Mouse (Mus musculus): ENCODE data around the gene Lmo2. TPM values are rescaled to one million over a fixed set of nuclear protein-coding genes. Genes with fewer than 3 reads are reported as not detected.

The Lmo2 gene
- 28.5 and 30.2 TPM in 2 replicates for total RNA-seq (2021)
- long read RNA-seq, experiment 1, transcript Lmo2-203 (4 exons, 1,654 nt) = minor isoform, 18 of 58 reads
- long read RNA-seq, experiment 1, transcript Lmo2-202 (3 exons, 1,706 nt) = major isoform, 28 of 58 reads
- long read RNA-seq, experiment 1, transcript Lmo2-204 (4 exons, 848 nt) = minor isoform, 7 of 58 reads
- long read RNA-seq, experiment 1, partial matches to known transcripts = 3 of 58 reads
- long read RNA-seq, experiment 1, other reads (novel, unspliced or antisense) = 2 of 58 reads
- long read RNA-seq, experiment 2, transcript Lmo2-203 (4 exons, 1,654 nt) = major isoform, 14 of 29 reads
- long read RNA-seq, experiment 2, transcript Lmo2-204 (4 exons, 848 nt) = minor isoform, 6 of 29 reads
- long read RNA-seq, experiment 2, partial matches to known transcripts = 0 of 29 reads
- long read RNA-seq, experiment 2, other reads (novel, unspliced or antisense) = 4 of 29 reads

DNA sequence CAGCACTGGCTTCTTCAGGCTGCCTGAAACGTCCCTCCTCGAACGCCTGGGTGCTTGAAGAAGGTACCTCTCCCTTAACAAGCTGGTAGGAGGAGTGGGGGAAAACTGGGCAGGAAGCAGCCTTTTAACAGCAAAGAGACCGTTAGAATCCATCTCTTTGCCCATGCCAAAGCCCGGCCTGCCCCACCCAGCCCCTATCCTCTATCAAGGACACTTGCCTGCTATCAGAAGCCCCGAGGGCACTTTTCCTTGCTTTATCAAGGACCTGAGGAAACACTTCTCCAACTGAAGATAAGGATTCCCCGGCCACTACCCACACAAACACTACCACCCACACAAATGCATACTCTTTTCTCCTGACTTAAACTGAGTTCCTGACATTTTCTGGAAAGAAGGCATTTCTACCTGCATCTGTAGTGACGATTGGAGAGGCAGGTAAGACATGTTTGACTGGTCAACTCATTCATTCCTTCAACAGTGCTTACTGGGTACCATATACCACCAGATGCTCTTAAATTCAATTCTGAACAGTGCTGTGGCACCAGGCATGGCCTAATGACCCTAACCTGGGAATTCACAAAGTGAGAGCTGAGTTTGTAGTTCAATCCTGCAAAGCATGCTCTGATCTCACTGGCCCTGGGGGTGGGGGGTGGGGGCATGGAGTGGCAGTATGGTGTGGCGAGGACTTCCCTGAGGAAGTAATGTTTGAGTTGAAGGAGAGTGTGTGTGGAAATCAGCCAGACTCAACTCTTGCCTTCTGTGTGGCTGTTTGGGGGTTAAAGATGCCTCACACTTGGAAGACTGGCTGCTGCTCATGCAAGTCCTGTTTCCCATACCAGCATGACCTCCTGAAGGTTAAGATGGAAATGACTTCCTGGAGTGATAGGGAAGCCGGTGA, at the start of gene Lmo2:
Lmo2 (plus strand) TSS at position 338 of the 898 bp plus-strand sequence.
- DNase-seq = no peak

DNA sequence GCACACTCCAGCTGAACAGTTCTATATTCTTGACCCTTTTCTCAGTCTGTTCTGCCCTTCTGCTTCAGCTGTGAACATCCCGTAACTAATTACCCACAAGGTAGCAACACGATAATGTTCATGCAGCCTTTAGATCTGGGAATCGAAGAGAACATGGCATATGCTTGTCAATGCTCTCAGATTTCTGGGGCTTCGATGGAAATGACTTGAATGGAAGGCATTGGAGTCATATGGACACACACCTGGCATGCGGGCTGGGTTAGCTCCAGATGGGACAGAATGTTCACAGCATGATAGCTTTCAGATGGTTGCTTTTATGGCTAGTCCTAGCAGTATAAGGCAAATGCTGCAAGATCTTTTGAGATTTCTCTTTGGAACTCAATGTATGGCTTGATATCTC, 47.2 kb upstream of the Lmo2 start:
- no peak for DNase-seq

DNA sequence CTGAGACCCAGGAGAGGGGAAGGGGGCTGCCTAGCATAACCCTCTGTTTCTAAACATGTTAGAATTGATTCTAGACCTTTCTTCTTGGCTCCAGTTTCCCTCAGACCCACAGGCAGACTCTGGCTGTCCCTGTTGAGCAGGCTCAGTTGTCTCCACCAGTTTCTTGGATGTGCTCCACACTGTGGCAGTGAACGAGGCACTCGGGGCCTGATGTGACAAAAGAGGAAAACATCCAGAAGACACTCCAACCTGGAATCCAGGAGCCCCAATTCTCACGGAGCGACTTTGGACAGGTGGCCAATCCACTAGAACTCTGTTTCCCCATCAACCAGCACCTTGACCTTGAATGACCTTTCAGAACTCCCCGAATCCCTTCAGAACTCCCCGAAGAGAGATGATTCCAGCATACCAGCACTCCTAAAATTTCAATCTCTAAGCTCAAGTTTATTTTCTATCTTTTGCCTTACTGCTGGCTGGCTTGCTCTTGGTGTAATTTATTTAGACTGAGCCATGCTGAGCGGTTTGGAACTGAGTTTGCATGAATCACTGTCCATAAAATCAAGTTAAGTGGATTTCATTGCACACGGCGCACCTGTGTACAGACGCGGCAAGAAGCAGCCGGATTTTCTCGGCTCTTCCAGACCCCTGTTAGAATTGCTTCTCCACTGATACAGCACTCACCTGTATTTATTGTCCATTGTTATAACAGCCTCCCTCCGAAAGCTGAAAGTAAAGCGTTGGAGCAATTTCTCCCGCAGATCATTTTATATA, 45.1 kb upstream of the Lmo2 start:
- DNase-seq = no peak

DNA sequence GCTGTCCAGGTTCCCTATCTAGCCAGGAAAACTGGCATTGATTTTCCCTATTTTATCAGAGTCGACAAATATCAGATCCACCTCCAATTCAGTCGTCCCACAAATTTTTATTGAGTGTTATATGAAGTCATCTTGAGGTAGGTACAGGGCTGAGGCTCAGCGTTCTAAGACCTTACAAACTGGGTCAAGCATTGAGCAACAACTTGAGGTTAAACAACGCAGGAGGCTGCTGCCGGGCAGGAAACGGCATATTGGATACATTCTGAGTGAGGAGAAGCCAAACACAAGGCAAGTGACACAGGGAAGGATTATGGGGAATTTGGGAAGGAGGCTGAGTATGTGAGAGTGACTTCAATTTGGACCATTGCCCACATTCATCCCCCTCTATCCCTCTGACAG, 44.5 kb upstream of the Lmo2 start:
- no peak for DNase-seq

DNA sequence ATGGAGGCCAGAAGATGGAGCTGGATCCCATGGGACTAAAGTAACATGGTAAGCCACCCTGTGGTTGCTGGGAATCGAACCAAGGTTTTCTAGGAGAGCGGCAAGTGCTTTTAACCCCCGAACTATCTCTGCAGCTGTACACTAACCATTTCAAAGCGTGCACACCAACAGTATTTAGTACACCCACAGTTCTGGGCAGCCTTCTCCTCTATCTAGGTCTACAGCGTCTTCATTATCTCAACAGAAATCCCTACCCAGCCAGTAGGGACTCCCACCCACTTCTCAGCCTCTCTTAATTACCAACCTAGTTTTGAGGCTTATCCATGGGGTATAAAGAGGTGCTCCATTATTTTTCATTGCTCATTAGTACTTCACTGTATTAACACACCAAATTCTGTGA, 41.7 kb upstream of the Lmo2 start:
- DNase-seq = no peak

DNA sequence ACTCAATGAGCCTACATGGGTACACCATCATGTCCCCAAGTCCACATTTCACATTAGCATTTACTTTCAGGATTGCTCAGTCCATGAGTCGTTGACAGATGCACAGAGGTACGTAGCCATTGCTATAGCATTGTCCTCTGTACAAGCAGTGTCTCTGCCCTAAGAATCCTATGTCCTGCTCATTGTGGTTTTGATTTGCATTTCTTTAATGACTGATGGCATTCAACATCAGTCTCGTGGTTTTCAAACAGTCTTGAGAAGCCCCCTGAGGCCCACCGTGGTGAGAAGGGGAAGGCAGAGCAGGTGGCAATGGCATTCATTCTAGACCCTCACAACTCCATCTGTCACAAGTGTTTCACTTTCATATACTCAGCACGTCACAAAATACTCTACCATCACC, 40.4 kb upstream of the Lmo2 start:
- no peak for DNase-seq

DNA sequence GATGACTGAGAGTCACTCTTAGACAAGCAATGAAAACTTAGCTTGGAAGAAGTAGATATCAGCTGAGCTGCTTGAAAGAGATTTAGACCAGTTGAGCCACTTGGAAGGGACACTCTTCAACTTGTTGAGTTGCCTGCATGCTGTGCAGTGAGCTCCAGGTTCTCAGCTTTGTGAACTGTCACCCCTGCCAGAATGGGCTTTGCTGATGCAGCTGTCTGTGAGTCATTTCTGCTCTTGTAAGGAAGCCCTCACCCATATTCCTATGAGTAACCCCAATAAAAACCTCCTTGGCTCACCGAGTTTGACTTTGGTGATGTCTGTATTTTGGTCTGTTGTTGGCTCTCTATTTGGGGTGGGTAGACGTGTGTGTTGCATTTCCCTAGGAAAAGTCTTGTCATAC, 39.4 kb upstream of the Lmo2 start:
- DNase-seq = no peak

DNA sequence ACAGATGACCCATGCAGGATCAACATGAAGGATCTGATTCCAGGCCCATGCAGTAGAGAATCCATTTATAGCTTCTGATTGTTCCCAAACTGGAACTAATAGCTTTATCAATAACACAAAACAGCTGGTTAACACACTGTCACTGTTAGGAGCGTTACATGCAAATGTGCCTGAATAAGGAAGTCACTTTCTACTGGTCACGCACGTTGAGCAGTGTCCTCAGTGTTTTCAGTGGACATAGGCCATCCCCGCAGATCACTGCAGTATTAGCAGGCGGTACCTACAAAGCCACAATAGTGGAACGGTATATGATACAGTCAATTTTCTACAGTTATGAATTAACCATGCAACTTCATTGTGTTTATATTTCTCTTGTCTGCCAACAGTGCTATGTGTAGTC, 38.3 kb upstream of the Lmo2 start:
- no peak for DNase-seq

DNA sequence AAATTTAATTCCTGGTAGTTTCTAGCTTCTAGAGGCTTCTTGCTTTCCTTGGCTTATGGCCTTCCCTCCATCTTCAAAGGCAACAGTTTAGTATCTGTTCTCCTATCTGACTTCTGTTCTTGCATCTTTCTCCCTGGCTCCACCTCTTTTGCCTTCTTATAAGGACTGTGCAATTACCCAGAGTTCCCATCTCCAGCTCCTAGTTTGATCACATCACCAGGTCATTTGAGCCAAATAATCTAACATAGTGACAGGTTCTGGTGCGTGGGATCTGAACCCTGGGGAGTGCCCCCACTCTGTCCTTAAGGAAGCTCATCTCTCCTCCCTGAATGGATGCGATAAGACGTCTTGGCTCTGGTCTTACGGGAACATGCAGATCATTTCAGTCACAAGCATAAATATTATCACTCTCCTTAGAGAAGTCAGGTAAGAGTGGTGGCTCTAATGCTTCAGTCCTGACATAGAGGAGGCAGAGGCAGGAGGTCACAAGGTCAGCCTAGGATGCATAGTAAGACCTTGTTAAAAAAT, 31.1 kb upstream of the Lmo2 start:
- no peak for DNase-seq

DNA sequence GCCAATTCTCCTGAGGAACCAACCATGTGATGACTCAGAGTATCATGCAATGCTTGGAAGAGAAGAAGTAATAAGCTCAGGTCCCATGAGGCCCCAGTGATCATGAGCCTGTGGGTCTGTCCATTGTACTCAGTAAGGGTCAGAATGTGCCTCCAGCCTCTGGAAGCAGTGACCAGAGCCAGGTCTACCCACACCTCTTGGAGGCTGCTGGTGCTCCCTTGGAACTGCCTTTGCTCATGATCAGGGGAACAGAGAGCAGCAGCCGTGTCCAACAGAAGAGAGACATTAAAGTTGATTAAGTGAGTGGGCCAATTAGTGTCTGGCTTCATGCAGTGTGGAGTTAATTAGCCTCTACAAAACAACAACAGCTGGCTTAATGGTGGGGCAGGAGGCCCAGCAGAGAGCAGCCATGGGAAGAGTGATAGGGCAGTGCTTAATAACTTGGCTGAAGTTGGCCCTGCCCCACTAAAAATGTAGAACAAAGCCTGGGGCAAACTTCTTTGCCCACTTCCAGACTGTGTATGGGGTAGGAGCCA, 30.1 kb upstream of the Lmo2 start:
- DNase-seq = peak; percentile 13

DNA sequence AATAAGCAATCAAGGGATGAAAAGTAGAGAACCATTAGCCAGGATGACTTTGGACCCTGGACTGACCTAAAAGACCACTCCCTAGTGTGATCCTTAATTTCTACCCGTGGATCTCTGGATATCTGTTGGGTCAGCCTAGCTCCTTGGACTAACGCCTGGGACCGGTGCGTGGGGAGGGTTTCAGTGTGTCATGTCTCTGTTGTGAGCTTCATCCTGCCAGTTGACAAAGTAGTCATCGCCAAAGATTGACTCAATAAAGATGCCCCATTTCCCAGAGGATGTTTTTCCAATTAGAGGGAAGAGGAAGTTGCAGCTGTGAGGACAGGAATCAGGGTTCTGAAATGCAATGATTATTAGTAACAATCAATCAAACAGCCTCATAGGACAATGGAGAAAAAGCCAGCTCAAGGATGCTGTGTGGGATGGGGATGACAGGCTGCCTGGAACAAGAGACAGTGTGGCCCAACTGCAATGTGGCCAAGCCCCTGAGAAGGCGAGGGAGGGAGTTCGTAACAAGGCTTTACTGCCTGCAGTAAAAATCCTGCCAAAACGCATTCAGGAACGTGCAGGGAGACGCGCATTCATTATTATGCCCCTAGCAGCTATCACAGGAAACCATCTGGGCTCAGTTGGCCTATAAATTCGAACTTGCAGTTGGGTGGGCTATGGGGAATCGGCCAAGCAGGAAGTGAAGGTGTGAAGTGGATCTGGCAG, 27.3 kb upstream of the Lmo2 start:
- no peak for DNase-seq

DNA sequence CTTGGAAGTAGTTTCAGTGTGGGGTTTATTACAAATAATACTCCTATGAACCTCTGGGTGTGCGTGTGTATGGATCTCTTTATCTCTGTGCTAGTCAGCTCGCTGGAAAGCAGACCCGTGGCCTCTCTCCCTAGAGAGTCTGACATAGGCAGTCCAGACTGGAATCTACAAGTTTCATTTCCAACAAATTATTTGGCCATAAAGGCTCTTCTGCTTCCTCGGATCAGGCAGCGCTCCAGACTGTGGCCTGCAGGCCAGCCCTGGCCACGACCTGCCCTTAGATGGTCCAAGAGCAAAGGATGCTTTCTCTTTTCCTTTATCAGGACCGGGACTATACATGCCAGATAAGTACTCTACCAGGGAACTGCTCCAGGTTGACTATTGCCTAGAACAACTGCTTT, 26.3 kb upstream of the Lmo2 start:
- peak; percentile 20 for DNase-seq

DNA sequence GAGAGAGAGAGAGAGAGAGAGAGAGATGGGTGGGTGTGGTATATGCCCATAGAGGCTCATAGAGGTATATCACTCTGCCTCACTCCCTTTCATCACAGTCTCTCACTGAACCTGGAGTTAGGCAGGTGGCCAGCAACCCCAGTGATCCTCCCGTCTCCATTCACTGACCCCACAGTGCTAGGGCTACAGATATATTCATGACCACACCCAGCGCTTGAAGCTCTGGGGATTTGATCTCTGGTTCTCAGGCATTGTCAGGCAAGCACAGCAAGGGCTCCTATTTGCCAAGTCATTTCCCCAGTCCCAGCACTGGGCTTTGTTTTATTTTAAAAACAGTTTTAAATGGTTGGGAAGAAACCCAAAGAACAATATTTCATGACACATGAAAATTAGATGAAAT, 25.8 kb upstream of the Lmo2 start:
- no peak for DNase-seq

DNA sequence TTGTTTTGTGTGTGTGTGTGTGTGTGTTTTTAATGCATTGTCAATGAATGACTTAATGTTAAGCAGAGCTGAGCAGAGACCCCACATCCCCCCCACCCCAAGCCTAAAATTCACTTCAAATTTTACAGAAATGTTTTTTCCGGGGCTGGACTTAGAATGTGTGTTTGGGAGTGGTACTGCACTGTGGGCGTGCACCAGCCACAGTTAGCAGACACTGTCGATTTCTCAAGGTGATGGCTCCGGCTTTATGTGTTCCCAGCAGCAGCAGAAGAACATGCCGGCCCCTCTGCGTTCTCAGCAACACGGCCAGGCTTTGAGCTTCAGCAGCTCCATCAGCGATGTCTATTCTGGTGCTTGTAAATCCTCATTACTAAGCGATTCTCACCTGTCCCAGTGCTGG, 25.3 kb upstream of the Lmo2 start:
- DNase-seq = no peak

DNA sequence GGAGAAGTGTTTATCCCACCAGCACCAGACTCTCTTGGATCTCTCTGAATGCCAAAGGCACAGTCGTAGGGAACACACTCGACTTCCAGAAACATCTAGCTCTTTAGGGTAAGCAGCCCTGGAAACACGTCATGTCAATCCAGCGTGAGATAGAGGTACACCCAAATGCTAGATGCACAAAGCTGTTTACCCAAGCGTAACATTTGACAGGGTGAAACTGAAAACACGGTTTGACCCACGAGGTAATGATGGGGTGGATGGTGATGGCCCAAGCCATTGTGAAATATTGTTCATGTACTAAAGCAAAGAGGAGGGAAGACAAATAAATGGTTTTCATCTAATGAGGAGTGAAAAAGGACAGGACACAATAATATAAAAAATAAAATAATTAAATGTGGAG, 23.5 kb upstream of the Lmo2 start:
- no peak for DNase-seq

DNA sequence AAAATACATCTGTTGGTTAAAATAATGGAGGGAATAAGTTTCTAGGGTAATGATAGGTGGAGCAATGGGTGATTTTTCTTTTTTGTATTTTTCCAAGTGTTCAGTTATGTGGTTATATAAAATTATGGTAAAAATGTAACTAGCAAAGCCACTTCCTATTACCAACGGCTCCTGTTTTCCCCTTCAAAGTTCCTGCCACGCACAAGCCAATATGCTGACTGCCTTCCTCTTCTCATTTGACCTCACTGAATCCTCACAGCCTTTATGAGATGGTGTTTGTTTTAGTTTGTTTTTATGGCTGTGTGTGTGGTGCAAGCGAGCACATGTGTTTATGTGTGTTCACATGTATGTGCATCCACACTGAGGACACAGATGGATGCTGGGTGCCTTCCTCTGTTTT, 23.1 kb upstream of the Lmo2 start:
- no peak for DNase-seq

DNA sequence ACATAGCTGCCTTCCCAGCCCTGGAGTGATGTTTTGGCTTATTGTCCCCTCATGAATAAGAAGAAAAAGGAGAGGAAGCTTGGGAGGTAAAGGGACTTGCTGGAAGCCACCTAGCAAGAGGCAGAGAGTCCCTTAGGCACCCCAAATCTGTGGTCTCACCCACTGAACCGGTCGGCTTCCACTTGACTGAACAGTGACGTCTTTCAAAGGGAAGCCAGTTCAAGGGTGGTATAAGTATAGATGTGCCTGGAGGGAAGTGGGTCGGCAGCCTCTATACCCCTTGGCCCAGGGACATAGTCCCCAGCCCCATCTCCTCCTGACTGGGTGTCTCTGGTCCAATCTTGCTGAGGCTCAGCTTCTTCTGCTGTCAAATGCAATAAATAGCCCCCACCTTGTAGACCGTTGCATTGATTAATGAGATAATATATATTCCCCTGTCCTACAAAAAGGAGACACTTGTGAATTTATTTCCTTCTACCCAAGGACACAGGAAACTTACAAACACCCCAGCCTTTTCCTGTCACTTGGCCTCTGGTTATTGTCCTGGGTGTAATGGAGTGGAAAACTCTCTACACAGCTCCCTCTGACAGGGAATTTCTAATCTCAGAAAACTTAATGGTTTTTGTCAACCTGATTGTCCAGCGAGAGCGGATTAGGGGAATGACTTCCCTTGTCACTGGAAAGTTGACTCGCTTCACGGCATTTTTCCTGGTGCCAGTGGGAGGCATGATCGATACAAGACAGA, 21.9 kb upstream of the Lmo2 start:
- DNase-seq = no peak

DNA sequence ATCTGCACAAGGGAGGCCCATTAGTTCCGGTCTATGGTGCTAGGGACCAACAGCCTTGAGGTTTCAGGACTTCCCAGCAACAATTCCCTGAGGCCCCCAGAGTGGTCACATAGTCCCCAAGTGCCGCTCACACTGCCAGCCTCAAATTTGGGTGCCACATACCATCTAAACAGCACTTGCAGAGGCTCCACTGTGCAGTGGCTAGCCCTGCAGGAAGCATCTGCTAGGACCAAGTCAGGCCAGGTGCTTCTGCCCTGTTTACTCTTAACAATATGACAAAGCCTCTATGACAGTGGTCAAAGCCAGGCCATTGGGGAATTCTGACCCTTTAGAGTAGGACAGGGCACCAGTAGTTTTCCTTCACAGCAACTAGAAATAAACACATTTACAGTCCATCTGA, 21.1 kb upstream of the Lmo2 start:
- DNase-seq = no peak

DNA sequence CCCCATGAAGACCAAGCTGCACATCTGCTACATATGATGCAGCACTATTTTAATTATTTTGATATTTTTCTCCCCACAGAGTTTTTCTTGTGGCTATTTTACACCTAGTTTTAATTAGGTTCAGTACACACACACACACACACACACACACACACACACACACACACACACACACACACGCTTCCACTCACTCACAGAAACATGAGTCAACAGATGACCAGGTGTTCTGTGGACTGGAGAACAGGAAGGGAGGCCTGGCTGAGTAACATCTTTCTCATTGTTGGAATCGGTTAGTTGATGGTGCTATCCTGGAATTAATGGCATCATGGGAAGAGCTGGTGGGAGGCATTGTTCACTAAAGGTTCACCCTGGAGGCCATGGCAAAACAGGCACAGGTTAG, 20.1 kb upstream of the Lmo2 start:
- no peak for DNase-seq

DNA sequence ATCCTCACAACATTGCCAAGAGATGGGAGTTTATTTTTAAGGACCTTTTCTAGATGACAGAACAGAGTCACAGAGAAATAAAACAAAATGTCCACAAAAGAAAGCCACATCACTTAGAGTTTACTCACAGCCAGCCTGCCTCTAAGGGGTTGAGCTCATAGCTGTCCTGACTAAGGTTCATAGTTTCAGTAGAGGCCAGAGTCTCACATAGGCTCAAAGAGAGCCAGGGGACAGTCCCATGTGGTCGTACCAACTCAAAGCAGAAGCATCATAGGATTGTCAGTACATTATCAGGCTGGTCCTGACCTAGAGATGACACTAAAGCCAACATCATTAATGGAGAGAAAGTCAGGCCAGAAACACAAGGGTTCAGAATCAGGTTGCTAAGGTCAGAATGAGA, 19.2 kb upstream of the Lmo2 start:
- no peak for DNase-seq

DNA sequence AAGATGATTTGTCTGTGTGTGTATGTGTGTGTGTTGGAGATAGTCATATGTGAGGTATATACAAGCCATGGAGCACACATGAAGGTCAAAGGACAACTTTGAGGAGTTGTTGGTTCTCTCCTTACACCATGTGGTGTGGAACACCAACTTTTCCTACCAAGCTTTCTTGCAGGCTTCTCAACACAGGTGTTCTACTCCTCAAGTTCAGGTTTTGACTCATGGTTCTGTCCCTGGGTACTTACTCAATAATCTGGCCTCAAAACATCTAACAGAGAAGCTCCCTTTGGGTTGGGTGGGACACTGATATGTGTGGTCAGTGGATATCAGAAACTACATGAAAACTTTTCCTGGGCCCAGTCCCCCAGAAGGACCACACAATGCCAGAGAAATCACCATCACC, 18.8 kb upstream of the Lmo2 start:
- no peak for DNase-seq

Measured in adrenal gland, postnatal 14 days (tissue).